Mouse (Mus musculus) adrenal gland, postnatal 4 days (tissue): ENCODE results near the gene Bicdl1. TPM values are rescaled to one million over a fixed set of nuclear protein-coding genes. Genes with fewer than 3 reads are reported as not detected.

Experiments used
- DNase-seq, 2 experiments: peaks; one replicate each; pipeline ENCODE4 v3.0.0; 2021 to 2022; ENCODE audit warnings: low spot score in 2 of 2, mixed read lengths in 2 of 2
- total RNA-seq, 2 experiments: library from RNA; stranded (reverse); gene quantifications; 2 replicates each; pipeline ENCODE4 v1.2.3; 2021

Bicdl1 gene
- total RNA-seq, 2 experiments from 2014 or later, result 16.1 to 18.0 TPM

- DNase-seq, result no peak
Measured at GRCm38 (mm10) chr5:115730314-115730713, 1.1 kb downstream of the Bicdl1 start.

- DNase-seq, result no peak
Measured at GRCm38 (mm10) chr5:115726581-115726980, 4.8 kb downstream of the Bicdl1 start.

- no peak for DNase-seq
Measured at GRCm38 (mm10) chr5:115726019-115726418, 5.4 kb downstream of the Bicdl1 start.

- no peak for DNase-seq
Measured at GRCm38 (mm10) chr5:115724422-115724821, 7.0 kb downstream of the Bicdl1 start.

GRCm38 (mm10) chr5:115722188-115722959 lies 9.0 kb downstream of the Bicdl1 start:
- DNase-seq, result no peak

GRCm38 (mm10) chr5:115720761-115721160 lies 10.7 kb downstream of the Bicdl1 start:
- DNase-seq, result no peak

- no peak for DNase-seq
Measured at GRCm38 (mm10) chr5:115717693-115718092, 13.7 kb downstream of the Bicdl1 start.

- DNase-seq, result no peak
Measured at GRCm38 (mm10) chr5:115717106-115717505, 14.3 kb downstream of the Bicdl1 start.

- no peak for DNase-seq
Measured at GRCm38 (mm10) chr5:115716426-115716825, 15.0 kb downstream of the Bicdl1 start.

- no peak for DNase-seq
Measured at GRCm38 (mm10) chr5:115714761-115715160, 16.7 kb downstream of the Bicdl1 start.

- no peak for DNase-seq
Measured at GRCm38 (mm10) chr5:115712487-115712886, 18.9 kb downstream of the Bicdl1 start.

- DNase-seq, result no peak
Measured at GRCm38 (mm10) chr5:115711636-115712419, 19.6 kb downstream of the Bicdl1 start.

GRCm38 (mm10) chr5:115710171-115710570 lies 21.2 kb downstream of the Bicdl1 start:
- DNase-seq, result no peak

GRCm38 (mm10) chr5:115708930-115709329 lies 22.5 kb downstream of the Bicdl1 start:
- no peak for DNase-seq

- no peak for DNase-seq
Measured at GRCm38 (mm10) chr5:115701981-115702380, 29.4 kb downstream of the Bicdl1 start.

- DNase-seq, result no peak
Measured at GRCm38 (mm10) chr5:115701215-115701614, 30.2 kb downstream of the Bicdl1 start.

- no peak for DNase-seq
Measured at GRCm38 (mm10) chr5:115696811-115697210, 34.6 kb downstream of the Bicdl1 start.

GRCm38 (mm10) chr5:115695191-115695770 lies 36.1 kb downstream of the Bicdl1 start:
- DNase-seq, result no peak

GRCm38 (mm10) chr5:115693271-115693670 lies 38.1 kb downstream of the Bicdl1 start:
- no peak for DNase-seq

GRCm38 (mm10) chr5:115686716-115687115 lies 44.7 kb downstream of the Bicdl1 start:
- no peak for DNase-seq

GRCm38 (mm10) chr5:115685126-115685525 lies 46.3 kb downstream of the Bicdl1 start:
- DNase-seq, result no peak

GRCm38 (mm10) chr5:115671846-115672245 lies 59.6 kb downstream of the Bicdl1 start:
- no peak for DNase-seq
